Mouse (Mus musculus): ENCODE measurements around the gene Arl15. TPM values are rescaled to one million over a fixed set of nuclear protein-coding genes. Genes with fewer than 3 reads are reported as not detected.

The Arl15 gene
- polyA plus RNA-seq, 1 experiment from 2014 or later: 5.3 TPM

- WGBS (ENCODE audit: insufficient replicate concordance): 82% methylated on average over 12 of the region's 12 CpGs
- no peak for ATAC-seq
Observed at GRCm38 (mm10) chr13:114011019-114011418, 216.7 kb downstream of the Arl15 start.

DNA sequence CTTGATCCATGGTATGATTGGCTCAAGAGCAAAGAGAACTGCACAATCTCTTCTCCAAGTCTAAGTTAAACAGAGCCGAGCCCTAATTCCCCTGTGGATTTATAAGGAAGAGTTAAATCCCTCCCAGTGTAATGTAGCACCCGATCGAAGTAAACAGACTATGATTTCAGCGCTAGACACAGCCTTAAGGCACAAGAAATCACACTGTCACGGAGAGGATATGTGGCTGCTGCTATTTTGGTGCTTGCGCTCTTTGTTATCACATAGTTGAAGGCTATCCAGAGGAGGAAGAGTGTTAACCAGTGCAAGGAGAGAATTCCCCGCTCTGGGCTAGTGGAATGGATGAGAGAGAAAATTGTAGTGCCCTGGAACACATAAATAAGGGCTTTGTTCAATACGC is 223.6 kb downstream of the Arl15 start:
- Histone ChIP-seq H3K36me3 (no peaks in the 10 kb centered on the region), H3K27ac (no peak overlapping the region), H3K4me2 (no peak overlapping the region), H3K4me3 (no peak overlapping the region), H3K9ac (no peak overlapping the region), H3K9me3 (replicated peaks) (no peaks in the 10 kb centered on the region), H3K4me1 (no peaks in the 10 kb centered on the region), H3K27me3 (replicated peaks) (no peaks in the 10 kb centered on the region)
- no peak for ATAC-seq
- WGBS (ENCODE audit: insufficient replicate concordance): 76% methylated on average over 8 of the region's 8 CpGs

More at GRCm38 (mm10) chr13:114011019-114011418, 216.7 kb downstream of the Arl15 start:
- Histone ChIP-seq H3K4me2 (no peak overlapping the region), H3K4me3 (no peak overlapping the region), H3K4me1 (no peaks in the 10 kb centered on the region), H3K9me3 (replicated peaks) (no peaks in the 10 kb centered on the region), H3K27me3 (replicated peaks) (no peaks in the 10 kb centered on the region), H3K27ac (no peak overlapping the region), H3K9ac (no peak overlapping the region), H3K36me3 (no peaks in the 10 kb centered on the region)

DNA sequence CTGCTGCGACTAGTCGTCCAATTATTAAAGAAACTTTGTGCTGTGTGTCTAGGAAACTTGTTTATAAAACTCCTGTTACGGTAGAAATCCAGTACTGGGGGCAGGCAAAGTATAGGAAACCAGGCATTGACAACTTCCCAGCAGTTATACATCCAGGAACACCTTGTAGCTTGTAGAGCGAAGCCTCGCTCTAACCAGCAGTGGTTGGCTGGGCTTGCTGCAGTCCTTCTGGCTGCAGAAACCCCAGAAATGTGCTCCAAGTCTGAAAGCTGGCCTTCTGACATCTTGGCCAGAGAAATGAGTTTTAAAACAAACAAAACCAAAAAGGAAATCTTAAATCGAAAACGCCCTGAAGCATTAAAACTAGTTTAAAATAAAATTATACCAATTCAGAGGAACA is 229.2 kb downstream of the Arl15 start:
- ATAC-seq: no peak
- H3K4me1 ChIP-seq: no peaks in the 10 kb centered on the region
- H3K9me3 ChIP-seq (replicated peaks): no peaks in the 10 kb centered on the region
- H3K4me3 ChIP-seq: no peak overlapping the region
- no peak overlapping the region for H3K4me2 ChIP-seq
- H3K36me3 ChIP-seq: no peaks in the 10 kb centered on the region
- 81% methylated on average over 7 of the region's 7 CpGs for WGBS (ENCODE audit: insufficient replicate concordance)
- H3K27ac ChIP-seq: no peak overlapping the region
- H3K27me3 ChIP-seq (replicated peaks): no peaks in the 10 kb centered on the region
- no peak overlapping the region for H3K9ac ChIP-seq

DNA sequence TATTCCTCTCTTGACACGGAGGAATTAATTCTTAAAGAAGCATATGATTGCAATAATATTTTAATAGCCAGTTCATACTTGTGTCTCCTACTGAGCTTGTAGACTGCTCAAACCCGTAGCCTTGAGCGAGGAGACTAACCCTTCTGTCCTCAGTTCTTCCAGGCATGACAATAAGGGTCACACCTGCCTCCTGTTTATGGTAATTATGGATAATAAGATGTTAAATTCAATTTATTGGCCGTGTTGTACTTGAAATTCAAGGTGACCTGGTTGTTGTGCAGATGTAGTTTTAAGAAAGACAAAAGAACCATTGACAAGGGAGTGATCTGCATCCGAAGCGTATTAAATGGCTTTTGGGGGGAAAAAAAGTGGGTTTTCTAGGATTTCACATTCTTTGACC is 232.0 kb downstream of the Arl15 start:
- Histone ChIP-seq H3K4me2 (no peak overlapping the region), H3K36me3 (no peaks in the 10 kb centered on the region), H3K4me1 (no peaks in the 10 kb centered on the region), H3K4me3 (no peak overlapping the region), H3K9me3 (replicated peaks) (no peaks in the 10 kb centered on the region), H3K27ac (no peak overlapping the region), H3K27me3 (replicated peaks) (no peaks in the 10 kb centered on the region), H3K9ac (no peak overlapping the region)
- ATAC-seq: no peak
- WGBS (ENCODE audit: insufficient replicate concordance): 81% methylated on average over 6 of the region's 6 CpGs

DNA sequence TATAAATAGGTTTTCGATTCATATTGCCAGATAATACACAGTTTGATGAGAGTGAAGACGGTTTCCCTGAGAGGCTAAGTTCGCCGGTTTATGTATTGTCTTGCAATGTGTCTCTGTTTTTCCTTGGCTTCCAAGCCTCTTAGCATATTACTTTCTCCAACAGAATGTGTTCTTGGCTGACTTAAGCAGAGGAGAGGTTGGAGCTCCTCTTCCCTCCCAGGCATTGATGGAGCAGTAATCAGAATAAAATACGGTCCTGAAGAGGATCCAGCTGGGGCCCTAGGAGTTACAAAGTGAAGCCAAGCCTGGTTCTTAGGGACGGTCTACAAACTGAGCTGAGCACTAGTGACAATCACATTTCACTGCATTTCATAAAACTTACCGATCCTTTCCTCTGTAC is 232.4 kb downstream of the Arl15 start:
- Histone ChIP-seq H3K9ac (no peak overlapping the region), H3K27me3 (replicated peaks) (no peaks in the 10 kb centered on the region), H3K4me3 (no peak overlapping the region), H3K36me3 (no peaks in the 10 kb centered on the region), H3K9me3 (replicated peaks) (no peaks in the 10 kb centered on the region), H3K27ac (no peak overlapping the region), H3K4me1 (no peaks in the 10 kb centered on the region), H3K4me2 (no peak overlapping the region)
- 82% methylated on average over 7 of the region's 7 CpGs for WGBS (ENCODE audit: insufficient replicate concordance)
- no peak for ATAC-seq

- Histone ChIP-seq H3K36me3 (no peaks in the 10 kb centered on the region), H3K4me3 (no peak overlapping the region), H3K9me3 (replicated peaks) (no peaks in the 10 kb centered on the region), H3K9ac (no peak overlapping the region), H3K4me1 (no peaks in the 10 kb centered on the region), H3K27me3 (replicated peaks) (no peaks in the 10 kb centered on the region), H3K27ac (no peak overlapping the region), H3K4me2 (no peak overlapping the region)
- ATAC-seq: no peak
- 67% methylated on average over 10 of the region's 10 CpGs for WGBS (ENCODE audit: insufficient replicate concordance)
Observed at GRCm38 (mm10) chr13:114048071-114048470, 253.8 kb downstream of the Arl15 start.

GRCm38 (mm10) chr13:114048688-114049087 is 254.4 kb downstream of the Arl15 start:
- 52% methylated on average over 3 of the region's 3 CpGs for WGBS (ENCODE audit: insufficient replicate concordance)
- Histone ChIP-seq H3K27me3 (replicated peaks) (no peaks in the 10 kb centered on the region), H3K4me3 (no peak overlapping the region), H3K27ac (no peak overlapping the region), H3K4me2 (no peak overlapping the region), H3K9ac (no peak overlapping the region), H3K9me3 (replicated peaks) (no peaks in the 10 kb centered on the region), H3K36me3 (no peaks in the 10 kb centered on the region), H3K4me1 (no peaks in the 10 kb centered on the region)
- no peak for ATAC-seq

GRCm38 (mm10) chr13:114051151-114051850 is 257.0 kb downstream of the Arl15 start:
- Histone ChIP-seq H3K4me3 (no peak overlapping the region), H3K27me3 (replicated peaks) (no peaks in the 10 kb centered on the region), H3K4me2 (no peak overlapping the region), H3K27ac (no peak overlapping the region), H3K36me3 (no peaks in the 10 kb centered on the region), H3K9ac (no peak overlapping the region), H3K9me3 (replicated peaks) (no peaks in the 10 kb centered on the region), H3K4me1 (no peaks in the 10 kb centered on the region)
- 62% methylated on average over 9 of the region's 9 CpGs for WGBS (ENCODE audit: insufficient replicate concordance)
- ATAC-seq: no peak

GRCm38 (mm10) chr13:114052426-114053205 is 258.3 kb downstream of the Arl15 start:
- Histone ChIP-seq H3K27ac (no peak overlapping the region), H3K4me3 (no peak overlapping the region), H3K9me3 (replicated peaks) (no peaks in the 10 kb centered on the region), H3K9ac (no peak overlapping the region), H3K4me2 (no peak overlapping the region), H3K36me3 (no peaks in the 10 kb centered on the region), H3K4me1 (no peaks in the 10 kb centered on the region), H3K27me3 (replicated peaks) (no peaks in the 10 kb centered on the region)
- ATAC-seq: no peak
- 77% methylated on average over 15 of the region's 15 CpGs for WGBS (ENCODE audit: insufficient replicate concordance)

- Histone ChIP-seq H3K9me3 (replicated peaks) (no peaks in the 10 kb centered on the region), H3K27me3 (replicated peaks) (no peaks in the 10 kb centered on the region), H3K27ac (no peak overlapping the region), H3K4me1 (no peaks in the 10 kb centered on the region), H3K4me3 (no peak overlapping the region), H3K4me2 (no peak overlapping the region), H3K36me3 (no peaks in the 10 kb centered on the region), H3K9ac (no peak overlapping the region)
- ATAC-seq: no peak
- 90% methylated on average over 2 of the region's 2 CpGs for WGBS (ENCODE audit: insufficient replicate concordance)
Observed at GRCm38 (mm10) chr13:114053261-114053660, 259.0 kb downstream of the Arl15 start.

DNA sequence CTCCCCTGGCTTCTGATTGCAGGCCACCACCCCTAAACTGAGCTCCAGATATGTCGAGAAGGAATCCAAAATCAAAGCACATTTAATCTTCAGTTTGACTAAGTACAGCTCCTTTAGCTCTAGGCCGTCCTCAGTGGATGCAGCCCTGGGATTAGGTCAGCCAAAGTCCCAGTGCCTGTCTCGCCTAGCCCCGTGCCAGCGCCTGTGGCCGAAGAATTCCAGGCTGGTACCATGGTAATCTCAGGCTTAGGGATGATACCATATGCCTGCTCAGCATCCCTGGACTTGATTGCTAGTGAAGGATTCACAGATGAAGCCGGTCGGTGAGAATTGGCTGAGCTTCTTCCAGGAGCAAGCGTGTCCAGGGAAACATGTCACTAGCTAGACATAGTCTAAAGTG is 261.4 kb downstream of the Arl15 start:
- 89% methylated on average over 9 of the region's 9 CpGs for WGBS (ENCODE audit: insufficient replicate concordance)
- no peaks in the 10 kb centered on the region for H3K9me3 ChIP-seq (replicated peaks)
- ATAC-seq: no peak

GRCm38 (mm10) chr13:114060258-114060657 is 266.0 kb downstream of the Arl15 start:
- no peaks in the 10 kb centered on the region for H3K9me3 ChIP-seq (replicated peaks)
- H3K9ac ChIP-seq: no peak overlapping the region
- no peaks in the 10 kb centered on the region for H3K4me1 ChIP-seq
- 0 out of 2 replicates have a peak, but pooled peaks have one; percentile 42 for ATAC-seq
- no peak overlapping the region for H3K27ac ChIP-seq
- H3K4me3 ChIP-seq: no peak overlapping the region
- H3K4me2 ChIP-seq: no peak overlapping the region
- WGBS (ENCODE audit: insufficient replicate concordance): 60% methylated on average over 6 of the region's 6 CpGs
- H3K27me3 ChIP-seq (replicated peaks): no peaks in the 10 kb centered on the region
- no peaks in the 10 kb centered on the region for H3K36me3 ChIP-seq

More for the DNA sequence above, 261.4 kb downstream of the Arl15 start:
- H3K4me2 ChIP-seq: no peak overlapping the region
- H3K9ac ChIP-seq: no peak overlapping the region
- H3K27me3 ChIP-seq (replicated peaks): no peaks in the 10 kb centered on the region
- H3K36me3 ChIP-seq: no peaks in the 10 kb centered on the region
- H3K4me3 ChIP-seq: no peak overlapping the region
- no peak overlapping the region for H3K27ac ChIP-seq
- no peaks in the 10 kb centered on the region for H3K4me1 ChIP-seq
